Mouse (Mus musculus) ES-Bruce4 (cell line): ENCODE data around the gene Ccdc71.

Source experiments
- CTCF ChIP-seq: IDR thresholded peaks from one replicate; pipeline ENCODE4 v1.8.1; 2011; ENCODE audit warnings: low read depth, low read length
- EP300 ChIP-seq: IDR thresholded peaks from 2 replicates; pipeline ENCODE4 v1.6.1; 2011; ENCODE audit warnings: low read depth, low read length; ENCODE audit not compliant: insufficient read depth
- POLR2A ChIP-seq: IDR thresholded peaks from one replicate; pipeline ENCODE4 v1.8.1; 2011; ENCODE audit warnings: low read length; ENCODE audit not compliant: insufficient read depth

DNA sequence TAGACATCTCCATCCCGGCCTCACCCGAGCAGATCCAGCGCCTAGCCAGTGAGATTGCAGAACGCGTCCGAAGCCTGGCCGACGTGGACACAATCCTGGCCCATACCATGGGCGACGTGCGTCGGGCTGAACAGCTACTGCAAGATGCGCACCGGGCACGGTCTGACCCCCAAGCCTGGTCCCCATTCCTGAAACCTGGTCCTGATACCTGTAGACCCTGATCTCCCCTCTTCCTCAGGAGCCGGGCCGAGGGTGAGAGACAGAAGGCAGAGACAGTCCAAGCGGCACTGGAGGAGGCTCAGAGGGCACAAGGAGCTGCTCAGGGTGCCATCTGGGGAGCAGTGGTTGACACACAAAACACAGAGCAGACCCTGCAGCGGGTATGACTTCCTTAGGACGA lies 28.9 kb downstream of the Ccdc71 start:
- TF ChIP-seq EP300, result no peak
- no peak for TF ChIP-seq CTCF
- TF ChIP-seq POLR2A, result no peak
